Mouse (Mus musculus) liver, embryonic 14.5 days (tissue): ENCODE data around the gene Pole4. TPM values are rescaled to one million over a fixed set of nuclear protein-coding genes. Genes with fewer than 3 reads are reported as not detected.

Source experiments
- ATAC-seq: fragments of 200-750 bp; cut with Nextera tagmentation; 2 replicates; pipeline ENCODE4 v1.8.0; 2017; ENCODE audit warnings: moderate number of reproducible peaks, mild to moderate bottlenecking, moderate library complexity; ENCODE audit not compliant: insufficient read depth
- DNase-seq, 3 experiments: peaks; one replicate each; pipeline ENCODE4 v3.0.0-alpha.2; 2012 to 2013; ENCODE audit warnings: low read depth in 3 of 3, low spot score in 3 of 3
- H3K27ac ChIP-seq: fragments of 300-500 bp; sonication (generic); 2 replicates; pipeline ENCODE4 v1.5.1; 2014; ENCODE audit warnings: moderate library complexity, mild to moderate bottlenecking, control low read depth, inconsistent platforms
- H3K27me3 ChIP-seq: fragments of 300-500 bp; sonication (generic); 2 replicates; pipeline ENCODE4 v1.6.1; 2014; ENCODE audit warnings: mild to moderate bottlenecking, low read length, moderate library complexity; ENCODE audit not compliant: control insufficient read depth, insufficient read depth
- H3K36me3 ChIP-seq: fragments of 300-500 bp; sonication (generic); replicated peaks from 2 replicates; pipeline ENCODE4 v1.6.1; 2014; ENCODE audit warnings: low read depth; ENCODE audit not compliant: control insufficient read depth, insufficient read depth
- H3K4me1 ChIP-seq, 2 experiments: fragments of 200-500 bp in 1 of 2; fragments of 300-500 bp in 1 of 2; sonication (generic) in 1 of 2; replicated peaks; 2 replicates each; pipeline ENCODE4 v1.6.1; 2012 to 2014; ENCODE audit warnings: antibody characterized with exemption in 1 of 2, inconsistent platforms in 1 of 2, low read length in 1 of 2; ENCODE audit not compliant: control insufficient read depth in 2 of 2, insufficient read depth in 2 of 2
- H3K4me2 ChIP-seq: fragments of 300-500 bp; sonication (generic); 2 replicates; pipeline ENCODE4 v1.6.1; 2014; ENCODE audit warnings: low read depth, mild to moderate bottlenecking, control low read depth, moderate library complexity
- H3K4me3 ChIP-seq, 2 experiments: fragments of 200-500 bp in 1 of 2; fragments of 300-500 bp in 1 of 2; sonication (generic) in 1 of 2; 2 replicates each; pipeline ENCODE4 v1.5.1; 2012 to 2014; ENCODE audit warnings: low read depth in 2 of 2, low read length in 2 of 2, mild to moderate bottlenecking in 2 of 2, control low read depth in 1 of 2, inconsistent platforms in 1 of 2, moderate library complexity in 1 of 2; ENCODE audit not compliant: insufficient read depth in 1 of 2
- H3K9ac ChIP-seq: fragments of 300-500 bp; sonication (generic); replicated peaks from 2 replicates; pipeline ENCODE4 v1.6.1; 2014; ENCODE audit warnings: mild to moderate bottlenecking, control low read depth, moderate library complexity
- H3K9me3 ChIP-seq: fragments of 300-500 bp; sonication (generic); 2 replicates; pipeline ENCODE4 v1.6.1; 2016; ENCODE audit warnings: low read length, mixed read lengths; ENCODE audit not compliant: control insufficient read depth
- CTCF ChIP-seq: IDR thresholded peaks from 2 replicates; pipeline ENCODE4 v1.5.1; 2016; ENCODE audit warnings: antibody characterized with exemption, low read depth, control low read depth
- EP300 ChIP-seq: IDR thresholded peaks from 2 replicates; pipeline ENCODE4 v1.6.1; 2016; ENCODE audit warnings: antibody characterized with exemption, low read depth
- WGBS: fragments of 180-500 bp; shearing (Covaris S2); extraction: QIAGEN DNeasy Blood & Tissue Kit; methylation state at CpG from one replicate; pipeline ENCODE4 v1.1.7; 2014; ENCODE audit not compliant: insufficient replicate concordance; 5-methylcytosine and 5-hydroxymethylcytosine counted together
- polyA plus RNA-seq, 2 experiments: library from polyadenylated mRNA; depleted of rRNA in 1 of 2; stranded (reverse) in 1 of 2; unstranded in 1 of 2; fragments of >200 nt; fragmentation: Nextera tagmentation in 1 of 2; extraction: Ambion mirVana in 1 of 2; gene quantifications; 2 replicates each; pipeline versions ENCODE4 v1.2.1 to v1.2.3; 2012 to 2014

Gene Pole4
- 11.9 and 15.3 TPM in 2 replicates for polyA plus RNA-seq (2012; rRNA removed)
- polyA plus RNA-seq (2014; fragmentation: Nextera tagmentation; extraction: Ambion mirVana) = 53.5 and 56.6 TPM in 2 replicates

GRCm38 (mm10) chr6:82705221-82705620, at the start of gene Pole4:
TSS of gene Pole4 (minus strand) at chr6:82705365.
- Histone ChIP-seq H3K4me2 (no peak within 1 kb of the TSS), H3K36me3 (no peaks in the 10 kb centered on the region), H3K9ac (no peak within 1 kb of the TSS), H3K4me1 (no peaks in the 10 kb centered on the region), H3K27me3 (no peaks in the 10 kb centered on the region), H3K9me3 (no peaks in the 10 kb centered on the region), H3K27ac (no peak within 1 kb of the TSS), H3K4me3 (no peak within 1 kb of the TSS)
- WGBS = 59% methylated on average over 5 of the region's 5 CpGs
- TF ChIP-seq EP300 (no peak), CTCF (no peak)
- ATAC-seq = no peak
- no peak for DNase-seq

GRCm38 (mm10) chr6:82754769-82755168, 49.6 kb upstream of the Pole4 start:
- no peak overlapping the region for H3K9ac ChIP-seq
- no peak for DNase-seq
- no peak for ATAC-seq
- H3K36me3 ChIP-seq = no peaks in the 10 kb centered on the region
- no peak overlapping the region for H3K27ac ChIP-seq
- 76% methylated on average over 6 of the region's 6 CpGs for WGBS
- no peaks in the 10 kb centered on the region for H3K9me3 ChIP-seq
- H3K4me2 ChIP-seq = no peak overlapping the region
- H3K27me3 ChIP-seq = no peaks in the 10 kb centered on the region
- no peak overlapping the region for H3K4me3 ChIP-seq
- peaks cover 0 to 21% of the 10 kb centered on the region in 2 experiments; a peak in 2 of 4 replicates for H3K4me1 ChIP-seq
- no peak for TF ChIP-seq CTCF
- no peak for TF ChIP-seq EP300

GRCm38 (mm10) chr6:82753638-82754361, 48.6 kb upstream of the Pole4 start:
- DNase-seq (no peak), ATAC-seq (no peak)
- H3K27me3 ChIP-seq = no peaks in the 10 kb centered on the region
- H3K4me1 ChIP-seq = peaks cover 0 to 21% of the 10 kb centered on the region in 2 experiments; a peak in 2 of 4 replicates
- no peak overlapping the region for H3K27ac ChIP-seq
- WGBS = 54% methylated on average over 14 of the region's 14 CpGs
- H3K36me3 ChIP-seq = no peaks in the 10 kb centered on the region
- no peak overlapping the region for H3K4me2 ChIP-seq
- no peaks in the 10 kb centered on the region for H3K9me3 ChIP-seq
- no peak overlapping the region for H3K4me3 ChIP-seq
- TF ChIP-seq CTCF (peak; percentile 51), EP300 (no peak)
- H3K9ac ChIP-seq = no peak overlapping the region

- Histone ChIP-seq H3K9ac (no peak overlapping the region), H3K27ac (no peak overlapping the region), H3K9me3 (no peaks in the 10 kb centered on the region), H3K4me2 (no peak overlapping the region), H3K4me1 (peaks cover 0 to 21% of the 10 kb centered on the region in 2 experiments; a peak in 2 of 4 replicates), H3K36me3 (no peaks in the 10 kb centered on the region), H3K4me3 (no peak overlapping the region), H3K27me3 (no peaks in the 10 kb centered on the region)
- 48% methylated on average over 11 of the region's 11 CpGs for WGBS
- ATAC-seq = no peak
- TF ChIP-seq EP300 (no peak), CTCF (no peak)
- DNase-seq = no peak
These were observed 47.9 kb upstream of the Pole4 start for GRCm38 (mm10) chr6:82753061-82753460.

GRCm38 (mm10) chr6:82751791-82752190, 46.6 kb upstream of the Pole4 start:
- H3K4me3 ChIP-seq = no peak overlapping the region
- no peak overlapping the region for H3K27ac ChIP-seq
- DNase-seq = no peak
- H3K27me3 ChIP-seq = no peaks in the 10 kb centered on the region
- 80% methylated on average over 7 of the region's 7 CpGs for WGBS
- H3K36me3 ChIP-seq = no peaks in the 10 kb centered on the region
- H3K9ac ChIP-seq = no peak overlapping the region
- peaks cover 0 to 15% of the 10 kb centered on the region in 2 experiments; a peak in 2 of 4 replicates for H3K4me1 ChIP-seq
- no peak overlapping the region for H3K4me2 ChIP-seq
- no peak for TF ChIP-seq CTCF
- TF ChIP-seq EP300 = no peak
- no peak for ATAC-seq
- no peaks in the 10 kb centered on the region for H3K9me3 ChIP-seq
